Mouse (Mus musculus) CH12.LX (cell line): ENCODE measurements around the gene Pth1r. TPM values are rescaled to one million over a fixed set of nuclear protein-coding genes. Genes with fewer than 3 reads are reported as not detected.

ENCODE experiments used
- DNase-seq: peaks from one replicate; pipeline ENCODE4 v3.0.0-alpha.2; 2013; ENCODE audit errors: extremely low read depth
- H3K27ac ChIP-seq: 2 replicates; pipeline ENCODE4 v1.5.1; 2012; ENCODE audit warnings: low read depth, mild to moderate bottlenecking, control low read depth, moderate library complexity; ENCODE audit not compliant: insufficient read depth
- H3K27me3 ChIP-seq: replicated peaks from 2 replicates; pipeline ENCODE3; 2012; ENCODE audit warnings: inconsistent platforms
- H3K36me3 ChIP-seq, 2 experiments: replicated peaks in 1 of 2; 2 replicates each; pipeline versions ENCODE3 to v1.6.1; 2012; ENCODE audit warnings: inconsistent platforms in 1 of 2, low read length in 1 of 2, mild to moderate bottlenecking in 1 of 2, mixed read lengths in 1 of 2, moderate library complexity in 1 of 2; ENCODE audit not compliant: control insufficient read depth in 1 of 2, insufficient read depth in 1 of 2
- H3K4me1 ChIP-seq, 2 experiments: 2 replicates each; pipeline ENCODE4 v1.6.1; 2012; ENCODE audit warnings: inconsistent platforms in 1 of 2, moderate library complexity in 1 of 2; ENCODE audit not compliant: insufficient read depth in 2 of 2, control insufficient read depth in 1 of 2
- H3K4me2 ChIP-seq: 2 replicates; pipeline ENCODE4 v1.6.1; 2012; ENCODE audit warnings: low read depth, mild to moderate bottlenecking, control low read depth; ENCODE audit not compliant: poor library complexity, insufficient read depth, severe bottlenecking
- H3K4me3 ChIP-seq, 3 experiments: fragments of 150-350 bp in 1 of 3; sonication (generic) in 1 of 3; replicated peaks in 1 of 3; 2 replicates each; pipeline versions ENCODE3 to v1.5.1; 2011 to 2012; ENCODE audit warnings: low read depth in 2 of 3, low read length in 2 of 3, mild to moderate bottlenecking in 2 of 3, moderate library complexity in 2 of 3, control low read depth in 1 of 3, improper control_type of control experiment in 1 of 3, inconsistent platforms in 1 of 3, mixed read lengths in 1 of 3; ENCODE audit not compliant: poor library complexity in 1 of 3
- H3K79me2 ChIP-seq: replicated peaks from 2 replicates; pipeline ENCODE4 v1.6.1; 2012; ENCODE audit warnings: mild to moderate bottlenecking, moderate library complexity; ENCODE audit not compliant: control insufficient read depth, poor library complexity, insufficient read depth, severe bottlenecking; ENCODE audit errors: extremely low read depth
- H3K9ac ChIP-seq: 2 replicates; pipeline ENCODE4 v1.6.1; 2012; ENCODE audit warnings: low read depth, mild to moderate bottlenecking, control low read depth, moderate library complexity; ENCODE audit not compliant: insufficient read depth
- H3K9me3 ChIP-seq: replicated peaks from 2 replicates; pipeline ENCODE3; 2012; ENCODE audit warnings: low read length, inconsistent platforms, mixed read lengths
- BHLHE40 ChIP-seq: IDR thresholded peaks from 2 replicates; pipeline ENCODE4 v1.6.1; 2011; ENCODE audit warnings: mild to moderate bottlenecking, low read depth, low read length, improper control_type of control experiment
- CHD1 ChIP-seq: IDR thresholded peaks from 2 replicates; pipeline ENCODE4 v1.6.1; 2012; ENCODE audit warnings: low read depth, low read length, improper control_type of control experiment, inconsistent platforms
- E2F4 ChIP-seq: IDR thresholded peaks from 2 replicates; pipeline ENCODE4 v1.6.1; 2011; ENCODE audit warnings: low read depth, low read length, improper control_type of control experiment; ENCODE audit not compliant: insufficient replicate concordance
- EP300 ChIP-seq: IDR thresholded peaks from 2 replicates; pipeline ENCODE4 v1.6.1; 2011; ENCODE audit warnings: low read length, improper control_type of control experiment
- ETS1 ChIP-seq: conservative IDR thresholded peaks from 2 replicates; pipeline ENCODE4 v1.6.1; 2012; ENCODE audit warnings: low read depth, mild to moderate bottlenecking, inconsistent platforms, low read length, improper control_type of control experiment, moderate library complexity
- JUND ChIP-seq: conservative IDR thresholded peaks from 2 replicates; pipeline ENCODE4 v1.6.1; 2011; ENCODE audit warnings: low read depth, low read length, improper control_type of control experiment
- KAT2A ChIP-seq: IDR thresholded peaks from 2 replicates; pipeline ENCODE4 v1.6.1; 2012; ENCODE audit warnings: low read length, improper control_type of control experiment, inconsistent platforms; ENCODE audit not compliant: insufficient replicate concordance
- MAFK ChIP-seq: IDR thresholded peaks from 2 replicates; pipeline ENCODE4 v1.6.1; 2011; ENCODE audit warnings: low read length, improper control_type of control experiment; ENCODE audit not compliant: insufficient replicate concordance
- MEF2A ChIP-seq: IDR thresholded peaks from 2 replicates; pipeline ENCODE4 v1.6.1; 2014; ENCODE audit warnings: low read depth, mild to moderate bottlenecking, inconsistent platforms, low read length, improper control_type of control experiment, borderline replicate concordance
- MXI1 ChIP-seq: IDR thresholded peaks from 2 replicates; pipeline ENCODE4 v1.6.1; 2011; ENCODE audit warnings: mild to moderate bottlenecking, low read depth, low read length, improper control_type of control experiment
- NELFE ChIP-seq: IDR thresholded peaks from 2 replicates; pipeline ENCODE4 v1.6.1; 2011; ENCODE audit warnings: low read depth, low read length, improper control_type of control experiment
- POLR2A ChIP-seq: IDR thresholded peaks from 2 replicates; pipeline ENCODE4 v1.6.1; 2011; ENCODE audit warnings: low read depth, mild to moderate bottlenecking, improper control_type of control experiment, low read length
- RAD21 ChIP-seq: IDR thresholded peaks from 2 replicates; pipeline ENCODE4 v1.6.1; 2011; ENCODE audit warnings: low read depth, mild to moderate bottlenecking, low read length, improper control_type of control experiment, moderate library complexity
- RCOR1 ChIP-seq: conservative IDR thresholded peaks from 2 replicates; pipeline ENCODE4 v1.6.1; 2012; ENCODE audit warnings: low read depth, mild to moderate bottlenecking, inconsistent platforms, low read length, improper control_type of control experiment
- SMC3 ChIP-seq: IDR thresholded peaks from 2 replicates; pipeline ENCODE4 v1.6.1; 2011; ENCODE audit warnings: low read depth, low read length, improper control_type of control experiment
- TBP ChIP-seq: conservative IDR thresholded peaks from 2 replicates; pipeline ENCODE4 v1.6.1; 2011; ENCODE audit warnings: low read depth, low read length, improper control_type of control experiment
- TCF12 ChIP-seq: IDR thresholded peaks from 2 replicates; pipeline ENCODE4 v1.6.1; 2014; ENCODE audit warnings: low read depth, mild to moderate bottlenecking, inconsistent platforms, low read length, improper control_type of control experiment
- USF1 ChIP-seq: IDR thresholded peaks from 2 replicates; pipeline ENCODE4 v1.6.1; 2014; ENCODE audit warnings: low read depth, mild to moderate bottlenecking, inconsistent platforms, low read length, improper control_type of control experiment
- USF2 ChIP-seq: conservative IDR thresholded peaks from 2 replicates; pipeline ENCODE4 v1.6.1; 2011; ENCODE audit warnings: low read depth, low read length, improper control_type of control experiment
- ZKSCAN1 ChIP-seq: IDR thresholded peaks from 2 replicates; pipeline ENCODE4 v1.6.1; 2012; ENCODE audit warnings: low read depth, inconsistent platforms, low read length, improper control_type of control experiment, borderline replicate concordance
- ZNF384 ChIP-seq: IDR thresholded peaks from 2 replicates; pipeline ENCODE4 v1.6.1; 2012; ENCODE audit warnings: low read depth, low read length, improper control_type of control experiment, inconsistent platforms
- dilution Hi-C: fragments of 300-500 bp; cut with MboI; formaldehyde crosslinking; loops from 2 replicates; pipeline ENCODE4 v1.14.3; 2020; ENCODE audit warnings: low sequenced_read_pairs; ENCODE audit not compliant: extremely low pct_unique_long_range_greater_than_20kb, extremely low pct_ligation_motif_present
- in situ Hi-C: fragments of 300-500 bp; cut with MboI; formaldehyde crosslinking; loops from 3 replicates; pipeline ENCODE4 v1.14.3; 2019; ENCODE audit warnings: low sequenced_read_pairs, low pct_ligation_motif_present, low pct_unique_long_range_greater_than_20kb, mixed read lengths
- polyA plus RNA-seq: library from polyadenylated mRNA; unstranded; fragments of >175 nt; gene quantifications from 2 replicates; pipeline ENCODE4 v1.2.1, GENCODE M21; 2012; ENCODE audit warnings: low read depth; ENCODE audit not compliant: insufficient read length
- total RNA-seq, 2 experiments: library from RNA; depleted of rRNA; stranded (reverse); fragments of 300-350 nt in 1 of 2; fragments of >200 nt in 1 of 2; gene quantifications; 2 replicates each; pipeline ENCODE4 v1.2.3; 2012 to 2014

The Pth1r gene
- total and polyA plus RNA-seq, 3 experiments, result 0.10 to 0.76 TPM; not detected in 1

GRCm38 (mm10) chr9:110684100-110684831, 62.7 kb downstream of the Pth1r start:
- Histone ChIP-seq H3K79me2 (peaks cover 3% of the 10 kb centered on the region; the same call in 1 of the 2 replicates), H3K27me3 (no peaks in the 10 kb centered on the region), H3K4me3 (no peak overlapping the region), H3K4me1 (peaks cover 8 to 64% of the 10 kb centered on the region in 2 experiments), H3K4me2 (no peak overlapping the region), H3K9ac (no peak overlapping the region), H3K36me3 (peaks cover 3 to 49% of the 10 kb centered on the region in 2 experiments), H3K9me3 (peaks cover 5% of the 10 kb centered on the region), H3K27ac (no peak overlapping the region)
- in situ Hi-C loops, result no loop called here
- dilution Hi-C loops, result no loop called here
- DNase-seq, result no peak
- TF ChIP-seq E2F4 (no peak), USF1 (no peak), EP300 (no peak), MXI1 (no peak), RCOR1 (no peak), MAFK (no peak), USF2 (no peak), ETS1 (no peak), ZNF384 (no peak)

- no peak overlapping the region for H3K27ac ChIP-seq
- H3K4me2 ChIP-seq, result no peak overlapping the region
- H3K4me3 ChIP-seq, result no peak overlapping the region
- peaks cover 3% of the 10 kb centered on the region; the same call in 1 of the 2 replicates for H3K79me2 ChIP-seq
- in situ Hi-C loops, result no loop called here
- H3K9me3 ChIP-seq, result peaks cover 5% of the 10 kb centered on the region
- H3K4me1 ChIP-seq, result peaks cover 8 to 62% of the 10 kb centered on the region in 2 experiments
- dilution Hi-C loops, result no loop called here
- no peak for DNase-seq
- H3K27me3 ChIP-seq, result no peaks in the 10 kb centered on the region
- peaks cover 3 to 51% of the 10 kb centered on the region in 2 experiments for H3K36me3 ChIP-seq
- TF ChIP-seq BHLHE40, result no peak
- TF ChIP-seq POLR2A, result no peak
- no peak for TF ChIP-seq KAT2A
- no peak for TF ChIP-seq RAD21
- no peak for TF ChIP-seq E2F4
- no peak for TF ChIP-seq MEF2A
- TF ChIP-seq ZKSCAN1, result no peak
- TF ChIP-seq SMC3, result no peak
- no peak for TF ChIP-seq TBP
- TF ChIP-seq TCF12, result no peak
- TF ChIP-seq CHD1, result no peak
- TF ChIP-seq USF1, result no peak
- TF ChIP-seq NELFE, result no peak
- TF ChIP-seq JUND, result no peak
- H3K9ac ChIP-seq, result no peak overlapping the region
These were observed 63.3 kb downstream of the Pth1r start for GRCm38 (mm10) chr9:110683574-110684099.
